Mouse (Mus musculus) right cerebral cortex, postnatal 36 days (tissue): ENCODE results near the gene Mrps14.
A peak's percentile ranks its signal among the peaks of the same experiment; 100 is the strongest.

Source experiments
- DNase-seq, 2 experiments: peaks; one replicate each; pipeline ENCODE4 v3.0.0; 2022; ENCODE audit warnings: low spot score in 2 of 2, mixed read lengths in 1 of 2

The Mrps14 gene

DNA sequence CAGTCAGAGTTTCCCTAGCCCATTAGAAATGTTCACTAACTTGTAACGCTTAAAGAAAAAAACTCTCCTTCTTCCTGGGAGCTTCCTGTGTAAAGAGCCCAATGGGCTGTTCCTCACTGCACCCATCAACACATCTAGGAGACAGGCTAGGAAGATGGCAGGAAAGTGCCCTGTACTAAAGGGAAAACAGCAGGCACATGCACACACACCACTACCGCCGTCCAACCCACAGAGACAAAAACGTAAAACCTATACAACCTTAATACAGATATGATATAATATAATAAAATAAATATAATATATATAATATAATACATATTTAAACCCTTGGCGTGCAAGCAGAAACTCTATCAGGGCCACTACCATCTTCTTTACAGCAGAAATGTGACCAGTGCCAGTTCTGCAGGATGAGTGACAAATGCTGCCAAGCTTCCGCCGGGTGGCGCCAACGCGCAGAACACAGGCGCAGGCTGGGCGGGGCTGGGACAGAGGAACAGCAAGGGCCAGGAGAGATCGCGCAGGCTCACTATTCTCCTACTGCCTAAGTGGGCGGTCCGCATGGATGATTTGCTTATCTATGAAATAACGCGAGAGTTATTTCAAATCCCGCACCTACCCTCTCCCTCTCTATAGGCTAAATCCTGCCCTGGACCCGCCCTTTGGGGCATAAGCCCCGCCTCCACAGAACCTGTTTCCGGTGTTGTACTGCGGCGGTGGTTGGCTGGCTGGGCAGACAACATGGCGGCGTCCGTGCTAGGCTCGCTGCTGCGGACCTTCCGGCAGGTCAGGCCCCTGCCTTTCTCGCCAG, at the start of gene Mrps14:
Mrps14 (plus strand) TSS at position 687 of the 808 bp plus-strand sequence.
- DNase-seq: peak; percentile 98 to 99

DNA sequence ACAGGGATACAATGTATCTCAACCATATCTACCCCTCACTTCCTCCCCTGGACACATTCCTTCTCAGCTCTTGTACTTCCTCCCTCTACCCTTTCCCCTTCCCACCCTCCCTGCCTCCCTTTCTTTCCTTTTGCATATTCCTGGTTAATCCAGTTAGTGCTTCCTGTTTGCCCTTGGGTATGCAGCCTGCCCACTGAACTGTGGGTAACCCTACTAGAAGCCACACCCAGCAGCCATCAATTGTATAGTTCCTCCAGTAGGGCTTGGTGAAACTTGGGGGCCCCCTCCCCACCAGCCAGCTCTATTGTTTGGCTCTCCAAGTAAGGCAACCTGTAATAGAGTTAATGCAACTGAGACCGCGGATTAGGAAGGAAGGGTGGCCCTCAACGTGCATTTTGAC, 49.4 kb upstream of the Mrps14 start:
- no peak for DNase-seq

DNA sequence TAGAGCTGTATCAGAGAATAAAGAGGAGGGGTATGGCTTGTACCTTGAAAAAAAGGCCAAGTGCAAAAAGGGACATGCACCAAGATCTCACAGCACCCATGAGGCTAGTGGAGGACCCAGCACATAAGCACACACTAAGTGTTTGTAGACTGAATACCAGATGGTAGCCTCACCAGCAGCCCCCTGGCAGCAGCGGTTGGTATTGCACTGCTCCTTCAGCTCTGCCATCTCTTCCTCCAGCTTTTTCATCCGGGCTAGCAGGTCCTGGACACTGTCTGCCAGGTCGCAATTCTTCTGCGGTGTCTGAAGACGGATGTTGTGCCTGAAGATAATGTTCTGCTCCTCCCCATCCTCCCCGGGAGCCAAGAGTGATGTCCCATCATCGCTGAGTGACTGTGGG, 47.7 kb upstream of the Mrps14 start:
- no peak for DNase-seq

DNA sequence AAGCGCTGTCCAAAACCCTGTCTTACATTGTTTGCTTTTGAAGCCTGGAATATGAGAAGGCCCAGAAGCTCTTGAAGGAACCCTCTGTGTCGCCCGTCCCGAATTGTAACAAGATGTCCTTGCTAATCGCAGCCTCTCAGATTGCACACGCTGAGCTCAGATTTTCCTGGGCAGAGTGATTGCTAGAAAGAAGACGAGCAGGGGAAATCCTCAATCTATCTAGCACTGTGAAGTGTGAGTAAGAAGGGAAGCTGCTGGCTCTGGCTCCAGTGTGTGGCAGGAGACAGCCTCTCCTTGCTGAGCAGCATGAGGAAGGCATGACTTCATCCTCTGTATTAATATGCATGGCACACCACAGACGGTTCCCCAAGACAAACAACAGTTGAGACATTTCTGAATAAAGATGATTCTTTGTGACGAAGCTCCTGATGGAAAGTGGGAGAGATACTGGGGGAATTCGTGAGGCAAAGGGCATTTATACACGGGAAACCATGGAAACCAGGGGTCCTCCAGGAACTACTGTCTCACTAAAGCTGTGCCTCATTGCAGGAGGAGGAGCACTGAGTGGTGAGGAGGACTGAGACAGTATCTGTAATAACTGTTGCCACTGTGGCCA, 45.6 kb upstream of the Mrps14 start:
- peak; percentile 15 to 35 for DNase-seq

DNA sequence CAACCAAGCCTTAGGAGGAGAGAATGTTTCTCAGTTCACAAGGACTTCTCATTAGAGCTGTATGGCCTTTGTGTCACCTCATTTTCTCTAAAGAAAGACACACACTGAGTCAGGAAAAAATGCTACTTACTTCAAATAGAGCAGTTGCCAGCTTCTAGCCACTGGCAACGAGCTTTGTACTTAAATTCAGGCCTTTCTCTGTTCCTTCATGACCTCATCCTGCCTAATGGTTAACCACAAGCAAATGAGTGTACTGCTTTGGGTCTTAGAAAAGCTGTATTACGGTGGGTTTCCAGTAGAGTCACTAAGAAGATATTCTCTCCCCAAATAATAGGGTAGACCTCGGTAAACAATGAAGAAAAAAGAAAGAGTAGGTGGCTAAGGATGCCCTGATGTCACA, 44.3 kb upstream of the Mrps14 start:
- no peak for DNase-seq

DNA sequence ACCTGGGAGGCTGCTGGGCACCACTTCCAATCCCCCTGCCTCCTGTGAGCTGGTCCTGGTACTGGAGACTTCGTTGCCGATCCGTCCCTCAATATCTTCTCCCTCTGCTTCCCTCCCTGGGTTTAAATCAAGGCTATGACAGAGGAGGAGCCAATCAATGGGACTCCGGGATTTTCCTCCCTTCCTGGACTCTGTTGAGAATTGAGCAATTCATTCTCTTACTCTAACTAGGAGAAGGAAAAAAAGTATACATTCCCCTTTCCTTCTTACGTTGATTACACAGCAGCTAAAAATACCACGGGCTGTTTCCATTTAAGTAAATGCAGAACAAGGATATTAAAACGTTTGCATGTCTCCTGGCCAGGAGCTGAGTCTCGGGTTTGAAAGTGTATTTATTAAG, 41.5 kb upstream of the Mrps14 start, which contains the start of gene Tnn:
Tnn (minus strand) TSS at position 101 of the 400 bp plus-strand sequence.
- DNase-seq: no peak

DNA sequence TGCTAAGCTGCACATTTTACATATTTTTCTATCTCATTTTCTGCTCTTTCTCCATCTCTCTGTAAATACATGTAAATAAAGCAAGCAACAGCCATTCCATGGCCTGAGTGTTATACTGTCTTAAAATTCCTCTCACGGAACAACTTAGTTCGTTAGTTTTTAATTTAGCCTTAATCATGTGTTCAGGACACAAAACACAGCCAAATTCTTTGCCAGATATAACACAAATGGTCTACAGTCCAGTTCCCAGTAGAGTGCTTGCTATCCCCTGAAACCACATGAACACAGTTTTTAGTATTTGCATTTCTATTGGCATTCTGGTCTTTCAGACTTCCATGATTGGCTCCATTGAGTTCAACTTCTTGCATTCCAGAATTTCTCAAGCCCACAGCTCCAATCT, 36.8 kb upstream of the Mrps14 start:
- DNase-seq: no peak

DNA sequence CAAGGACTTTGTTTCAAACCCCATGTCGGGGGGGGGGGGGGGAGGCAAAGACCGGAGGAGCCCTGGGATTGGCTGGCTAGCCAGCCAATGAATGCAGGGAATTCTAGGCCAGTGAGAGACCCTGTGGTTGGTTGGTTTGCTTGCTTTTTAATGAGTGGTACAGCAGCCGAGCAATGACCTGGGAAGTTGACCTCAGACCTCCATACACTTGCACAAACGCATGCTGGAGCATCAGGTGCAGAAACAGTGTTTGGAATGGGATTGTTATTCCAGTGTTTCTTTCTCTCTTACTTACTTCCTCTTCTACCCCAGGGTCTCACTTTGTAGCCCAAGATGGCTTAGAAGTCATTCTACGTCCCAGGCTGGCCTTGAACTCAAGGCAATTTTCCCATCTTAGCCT, 28.4 kb upstream of the Mrps14 start:
- no peak for DNase-seq

DNA sequence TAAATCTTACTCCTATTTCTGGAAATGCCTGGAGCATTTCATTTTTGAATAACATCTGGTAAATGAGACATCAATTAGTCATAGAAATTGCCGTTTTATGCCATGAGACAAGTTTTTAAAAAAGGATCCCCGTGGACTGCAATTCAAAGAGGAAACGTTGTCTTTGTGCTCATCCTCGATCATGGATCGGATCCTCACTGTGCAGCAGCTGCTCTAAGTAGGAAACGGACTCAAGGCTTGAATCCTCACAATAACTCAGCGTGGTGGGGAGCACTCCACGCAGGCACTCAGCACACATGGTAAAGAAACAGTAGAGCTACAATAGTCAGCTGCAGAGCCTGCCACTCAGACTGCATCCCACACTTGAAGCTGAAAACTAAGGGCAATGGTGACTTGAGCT, 18.1 kb upstream of the Mrps14 start:
- no peak for DNase-seq

DNA sequence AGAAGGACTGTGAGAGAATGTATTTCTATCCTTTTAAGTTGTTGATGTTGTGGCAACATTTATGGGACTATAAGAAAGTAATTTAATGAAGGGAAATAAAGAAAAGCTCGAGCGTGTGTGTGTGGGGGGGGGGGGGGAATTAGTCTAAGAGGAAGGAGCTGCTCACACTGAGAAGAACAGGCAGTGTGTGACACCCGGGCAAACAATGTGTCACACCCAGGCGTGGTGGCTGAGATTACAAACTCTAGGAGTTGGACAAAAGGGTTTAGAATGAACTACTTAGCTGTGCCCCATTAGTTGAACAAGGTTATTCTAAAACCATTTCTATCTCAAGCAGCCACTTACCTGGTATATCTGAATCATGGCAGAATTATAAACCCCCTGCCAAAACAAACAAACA, 13.8 kb upstream of the Mrps14 start:
- no peak for DNase-seq

DNA sequence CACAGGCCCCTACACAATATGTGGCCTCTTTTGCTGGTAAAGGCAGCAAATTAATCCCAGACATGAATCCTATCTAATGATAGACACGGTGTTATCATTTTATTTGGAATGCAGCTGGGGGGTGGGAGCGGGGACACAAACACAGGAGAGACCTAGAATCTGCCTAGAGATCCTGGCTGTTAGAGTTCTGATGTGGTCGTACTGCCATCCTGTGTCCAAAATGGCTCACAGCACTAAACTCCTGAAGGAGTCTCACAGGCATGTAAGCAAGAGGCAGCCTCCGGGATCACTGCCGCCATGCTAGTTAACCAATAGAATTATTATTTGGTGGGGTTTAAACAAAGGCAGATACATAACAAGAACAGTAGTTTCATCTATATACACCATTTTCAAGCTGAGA, 10.5 kb upstream of the Mrps14 start:
- peak in 1 of 2 experiments; percentile 30 for DNase-seq

DNA sequence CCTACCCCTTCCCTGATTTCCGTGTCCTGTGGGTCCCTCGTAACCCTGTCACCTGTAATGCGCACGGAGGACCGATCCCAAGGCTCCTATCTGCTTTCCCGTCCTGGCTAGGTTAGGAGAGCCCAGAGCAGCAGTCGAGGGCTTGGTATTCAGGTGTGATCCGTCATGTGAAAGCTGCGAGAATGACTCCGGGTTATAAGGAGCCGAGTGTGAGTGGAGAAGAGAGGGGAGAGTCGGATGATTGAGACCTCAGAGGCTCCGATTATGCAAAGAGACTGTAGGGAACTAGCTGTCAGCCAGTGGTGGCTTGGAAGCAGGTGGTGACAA, 285 bp downstream of the Mrps14 start:
- no peak for DNase-seq

DNA sequence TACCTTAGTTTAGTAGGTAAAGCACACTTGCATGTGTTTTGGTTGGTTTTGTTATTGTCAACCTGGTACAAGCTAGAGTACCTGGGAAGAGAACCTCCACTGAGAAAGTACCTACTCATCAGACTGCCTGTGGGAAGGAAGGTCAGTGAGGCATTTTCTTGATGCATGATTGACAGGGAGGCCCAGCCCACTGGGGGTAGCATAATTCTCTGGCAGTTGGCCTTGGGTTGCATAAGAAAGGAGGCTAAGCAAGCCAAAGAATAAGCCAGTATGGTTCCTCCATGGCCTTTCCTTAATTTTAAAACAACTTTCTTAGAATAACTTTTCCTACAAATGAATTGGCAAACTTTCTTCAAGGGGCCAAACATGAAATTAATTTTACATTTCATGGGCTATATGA, 10.5 kb downstream of the Mrps14 start:
- no peak for DNase-seq

DNA sequence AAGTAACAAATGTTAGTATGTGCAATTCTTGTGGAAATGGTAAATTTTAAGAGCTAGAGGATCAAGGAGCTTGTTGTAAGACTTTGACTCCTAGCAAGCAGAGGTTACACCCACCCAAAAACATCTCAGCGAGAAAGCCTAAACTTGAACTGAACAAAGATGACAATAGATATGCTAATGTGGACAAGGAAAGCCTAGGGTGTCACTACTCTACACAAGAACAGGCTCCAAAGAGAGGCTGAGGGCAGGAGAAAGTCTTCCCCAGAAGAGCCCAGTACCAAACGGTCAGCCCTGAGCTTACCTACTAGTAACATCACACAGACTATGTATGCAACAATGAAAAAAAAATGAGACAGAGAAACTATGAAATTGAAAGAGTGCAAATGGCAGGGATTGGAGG, 14.8 kb downstream of the Mrps14 start:
- no peak for DNase-seq

DNA sequence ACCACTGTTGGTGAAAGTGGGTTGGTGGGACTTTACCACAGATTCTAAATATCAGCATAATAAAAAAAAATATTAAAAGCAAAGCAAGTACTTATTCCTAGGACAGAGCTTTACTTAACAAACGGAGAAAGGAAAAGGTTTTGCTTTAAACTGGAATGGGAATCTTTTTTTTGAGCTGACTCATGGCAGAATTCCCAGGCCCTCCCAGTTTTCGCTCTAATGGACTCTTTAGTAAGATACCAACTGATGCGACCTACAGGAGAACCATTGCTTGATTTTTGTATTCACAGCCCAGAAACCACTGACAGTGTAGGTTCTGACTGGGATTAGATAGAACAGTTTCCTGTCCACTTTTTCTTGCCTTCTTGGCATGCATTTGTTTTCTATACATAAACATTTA, 15.6 kb downstream of the Mrps14 start:
- no peak for DNase-seq

DNA sequence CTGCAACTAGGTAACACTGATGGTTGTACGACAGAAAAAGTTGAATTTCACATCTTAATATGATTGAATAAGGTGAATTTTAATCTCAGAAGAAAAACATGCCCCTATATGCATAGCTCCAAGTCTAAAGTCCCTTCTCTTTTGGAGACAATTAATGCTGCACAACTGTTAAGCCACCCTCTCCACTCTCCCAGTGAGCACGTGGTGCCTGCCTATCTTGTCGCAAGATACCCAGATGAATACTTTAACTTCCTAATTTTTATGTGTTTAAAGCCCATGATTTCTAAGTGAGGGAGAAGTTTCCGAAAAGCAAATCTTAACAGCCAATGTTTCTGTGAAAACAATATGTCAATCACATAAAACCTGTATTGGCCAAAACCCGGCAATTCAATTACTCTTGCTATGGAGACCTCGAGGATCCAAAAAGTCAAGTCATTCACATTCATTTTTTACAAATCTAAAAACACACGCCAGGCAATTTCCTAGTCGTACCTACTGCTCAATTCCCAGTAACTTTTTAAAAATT, 16.6 kb downstream of the Mrps14 start:
- DNase-seq: no peak

DNA sequence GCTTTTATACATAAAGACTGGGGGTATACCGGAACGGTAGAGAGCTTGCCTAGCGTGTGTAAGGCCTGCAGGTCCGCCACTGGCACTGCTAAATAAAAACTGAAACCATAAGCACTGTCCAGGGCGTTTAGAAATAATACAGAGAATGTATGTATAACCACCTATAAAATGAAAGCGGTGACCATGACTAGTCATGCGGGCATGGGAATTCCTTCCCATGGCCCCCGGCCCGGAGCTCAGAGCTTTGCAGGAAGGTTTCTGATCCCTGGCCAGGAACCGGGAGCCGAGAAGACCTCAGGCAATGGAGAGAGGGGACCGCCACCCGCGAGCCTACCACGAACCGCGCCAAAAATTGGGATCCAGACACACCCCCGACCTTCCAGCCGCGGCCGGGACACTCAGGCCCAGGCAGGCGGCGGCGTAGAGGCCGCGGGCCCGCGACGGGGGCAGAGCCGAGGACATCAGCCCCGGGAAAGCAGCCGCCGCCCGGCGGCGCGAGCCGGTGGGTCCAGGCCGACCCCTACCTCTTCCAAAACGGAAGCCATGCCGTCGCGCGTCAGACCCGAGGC, 17.2 kb downstream of the Mrps14 start:
- peak in 1 of 2 experiments; percentile 23 for DNase-seq

DNA sequence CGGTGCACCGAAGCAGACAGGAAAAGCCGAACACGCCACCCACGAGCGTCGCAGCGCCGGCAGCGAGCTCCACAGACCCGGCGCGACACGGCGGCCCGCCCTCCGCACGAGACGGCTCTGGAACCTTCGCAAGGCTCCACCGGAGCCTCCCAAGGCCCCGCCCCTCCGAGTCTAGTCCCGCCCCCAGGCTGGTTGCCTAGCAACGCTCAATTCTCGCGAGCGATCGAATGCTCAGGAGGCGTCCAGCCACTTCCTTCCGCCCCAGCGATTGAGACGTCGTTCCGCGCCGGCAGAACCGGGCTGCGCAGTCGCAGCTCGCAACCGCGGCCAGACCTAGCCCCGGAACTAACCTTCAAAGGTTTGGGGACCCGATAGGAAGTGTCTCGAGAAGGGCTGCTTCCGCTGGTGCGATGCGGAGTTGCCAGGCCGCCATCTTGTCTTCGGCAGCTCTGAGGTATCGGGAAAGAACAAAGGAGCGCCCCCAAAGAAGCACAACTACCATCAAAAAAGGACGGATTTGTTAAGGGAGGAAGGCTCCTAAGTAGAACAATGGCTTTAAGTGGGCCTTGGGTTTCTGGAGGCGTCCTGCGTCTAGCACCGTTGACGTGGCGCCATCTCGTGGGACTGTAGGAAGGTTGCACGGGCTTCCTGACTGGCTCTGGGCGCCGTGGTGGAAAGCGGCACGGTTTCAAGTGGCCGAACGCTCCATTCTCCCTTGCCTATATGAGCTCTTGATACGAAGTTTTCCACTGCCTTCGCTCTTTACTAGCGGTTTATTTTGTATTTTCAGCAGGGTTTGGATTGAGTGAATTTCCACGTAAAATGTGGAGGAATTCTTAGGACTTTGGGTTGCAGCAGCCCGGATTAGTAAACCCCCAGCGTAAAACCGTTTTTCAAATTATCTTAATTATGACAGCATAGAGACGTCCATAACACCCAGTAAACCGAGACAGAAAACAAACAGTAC, 18.0 kb downstream of the Mrps14 start, which contains the start of gene Cacybp:
Cacybp (minus strand) TSS at position 173 of the 967 bp plus-strand sequence.
- peak; percentile 99 for DNase-seq

DNA sequence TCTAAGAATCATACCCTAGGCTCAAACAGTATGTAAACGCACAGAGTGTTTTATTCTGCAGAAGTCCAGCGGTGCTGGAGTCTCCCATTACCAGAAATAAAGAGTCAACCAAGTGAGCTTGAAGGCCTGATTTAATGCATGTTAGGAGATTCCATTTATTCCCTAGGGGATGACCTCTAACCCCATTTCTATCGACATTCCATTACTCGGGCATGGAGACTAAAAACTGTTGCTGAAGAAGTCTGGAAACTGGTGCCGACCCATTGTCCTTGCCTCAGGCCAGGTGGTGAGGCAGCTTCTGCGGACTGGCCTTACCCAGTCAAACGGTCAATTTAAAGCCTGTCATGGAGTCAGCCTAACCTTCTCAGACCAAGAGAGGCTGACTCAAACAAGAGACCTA, 19.2 kb downstream of the Mrps14 start:
- no peak for DNase-seq

DNA sequence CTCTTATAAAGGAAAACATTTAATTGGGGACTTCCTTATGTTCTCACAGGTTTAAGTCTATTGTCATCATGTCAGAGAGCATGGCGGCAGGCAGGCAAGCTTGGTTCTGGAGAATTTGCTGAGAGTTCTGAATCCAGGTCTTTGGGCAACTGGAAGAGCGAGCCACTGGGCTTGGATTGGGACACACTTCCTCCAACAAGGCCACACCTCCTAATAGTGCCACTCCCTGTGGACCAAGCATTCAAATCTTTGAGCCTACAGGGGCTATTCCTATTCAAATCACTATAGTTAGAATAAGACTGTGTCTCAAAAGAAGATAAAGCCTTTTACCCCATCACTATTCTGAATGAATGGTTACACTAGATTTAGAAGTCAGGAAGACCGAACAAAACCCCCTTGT, 22.9 kb downstream of the Mrps14 start:
- no peak for DNase-seq

DNA sequence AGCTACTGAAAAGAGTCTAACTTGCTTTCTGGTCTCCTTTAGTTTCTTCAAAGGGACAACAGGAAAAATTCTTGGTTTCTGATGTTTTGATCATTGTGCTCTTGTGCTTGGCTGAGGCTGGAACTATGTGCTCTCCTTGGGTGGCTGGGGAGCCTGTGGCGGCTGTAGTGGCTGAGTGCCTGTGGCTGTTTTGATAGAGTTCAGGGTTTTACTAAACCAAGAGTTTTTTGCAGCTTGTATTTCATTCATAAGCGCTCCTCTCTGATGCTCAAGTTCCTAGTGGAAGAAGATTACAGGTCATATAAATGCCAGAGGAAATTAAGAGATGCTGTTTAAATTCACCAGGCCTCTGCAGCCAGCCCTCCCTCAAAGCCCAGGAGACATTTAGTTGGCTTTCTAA, 29.1 kb downstream of the Mrps14 start:
- no peak for DNase-seq

DNA sequence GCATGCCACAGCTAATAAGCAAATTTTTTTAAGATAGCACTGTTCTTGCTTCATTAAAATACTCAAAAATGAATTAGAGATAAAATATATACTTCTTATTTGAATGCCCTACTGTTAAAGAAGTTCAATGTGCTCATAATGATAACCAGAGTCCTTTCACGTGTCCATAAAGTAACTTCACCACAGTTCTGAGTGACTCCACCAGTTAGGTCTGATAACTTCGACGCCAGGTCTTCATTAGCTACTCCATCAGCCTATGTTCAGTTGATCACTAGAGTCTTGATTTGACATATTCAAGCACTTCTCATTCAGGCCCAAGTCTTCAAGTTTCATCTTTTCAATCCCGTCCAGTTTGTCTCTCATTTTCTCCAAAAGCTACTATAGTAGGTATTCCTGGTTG, 32.2 kb downstream of the Mrps14 start:
- no peak for DNase-seq
